Mouse (Mus musculus) cortical plate, adult 2 months (tissue): ENCODE results near the gene Chd2. TPM values are rescaled to one million over a fixed set of nuclear protein-coding genes. Genes with fewer than 3 reads are reported as not detected.
A peak's percentile ranks its signal among the peaks of the same experiment; 100 is the strongest.

Experiments
- H3K27ac ChIP-seq: fragments of 200-500 bp; 2 replicates; pipeline ENCODE4 v1.5.1; 2012; ENCODE audit warnings: low read length, control low read depth, inconsistent platforms; ENCODE audit not compliant: insufficient read depth
- H3K4me1 ChIP-seq: fragments of 200-500 bp; 2 replicates; pipeline ENCODE4 v1.6.1; 2011; ENCODE audit warnings: low read length; ENCODE audit not compliant: control insufficient read depth, insufficient read depth
- H3K4me3 ChIP-seq: fragments of 200-500 bp; 2 replicates; pipeline ENCODE4 v1.5.1; 2011; ENCODE audit warnings: mild to moderate bottlenecking, low read length, control low read depth; ENCODE audit not compliant: insufficient read depth
- CTCF ChIP-seq: fragments of 200-500 bp; IDR thresholded peaks from 2 replicates; pipeline ENCODE4 v1.5.1; 2011; ENCODE audit warnings: mild to moderate bottlenecking, control low read depth, low read length; ENCODE audit not compliant: insufficient read depth; ENCODE audit errors: extremely low read depth
- POLR2A ChIP-seq: fragments of 200-500 bp; IDR thresholded peaks from 2 replicates; pipeline ENCODE4 v1.6.1; 2011; ENCODE audit warnings: mild to moderate bottlenecking, low read length, control low read depth; ENCODE audit not compliant: insufficient read depth; ENCODE audit errors: extremely low read depth
- polyA plus RNA-seq: library from polyadenylated mRNA; depleted of rRNA; stranded (reverse); fragments of >200 nt; gene quantifications from 2 replicates; pipeline ENCODE4 v1.2.3, GENCODE M21; 2012

The Chd2 gene
- polyA plus RNA-seq, 1 experiment: 33.5 TPM

DNA sequence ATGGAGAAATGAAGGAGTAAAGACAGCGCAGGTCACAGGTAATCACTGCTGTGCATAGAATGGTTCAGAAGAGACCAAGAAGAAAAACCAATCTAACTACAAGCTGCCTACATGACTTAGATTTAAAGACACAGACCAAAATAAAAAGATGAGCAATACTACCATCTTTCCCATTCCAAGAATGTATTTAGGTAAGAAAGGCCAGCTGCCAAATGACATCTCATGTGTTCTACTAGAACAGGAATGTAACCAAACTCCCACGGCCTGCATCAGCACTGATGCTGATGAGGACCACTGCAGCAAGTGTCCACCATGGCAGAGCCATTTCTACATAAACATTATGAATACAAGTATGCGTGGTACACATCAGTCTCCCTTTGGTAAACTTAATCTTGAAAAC is 73.9 kb downstream of the Chd2 start:
- TF ChIP-seq POLR2A (no peak), CTCF (no peak)
- H3K27ac ChIP-seq: no peak overlapping the region

GRCm38 (mm10) chr7:73463546-73463945 is 78.1 kb downstream of the Chd2 start:
- no peak overlapping the region for H3K4me3 ChIP-seq
- peaks cover 4% of the 10 kb centered on the region for H3K4me1 ChIP-seq
- TF ChIP-seq POLR2A: no peak
- no peak for TF ChIP-seq CTCF
- H3K27ac ChIP-seq: no peak overlapping the region

More for the DNA sequence above, 73.9 kb downstream of the Chd2 start:
- Histone ChIP-seq H3K4me3 (no peak overlapping the region), H3K4me1 (peaks cover 5% of the 10 kb centered on the region)

- no peak overlapping the region for H3K4me3 ChIP-seq
- no peak overlapping the region for H3K27ac ChIP-seq
- H3K4me1 ChIP-seq: peaks cover 2% of the 10 kb centered on the region
- TF ChIP-seq POLR2A: no peak
- no peak for TF ChIP-seq CTCF
These were observed 87.5 kb downstream of the Chd2 start for GRCm38 (mm10) chr7:73454113-73454512.

GRCm38 (mm10) chr7:73452187-73452808 is 89.3 kb downstream of the Chd2 start:
- Histone ChIP-seq H3K4me3 (no peak overlapping the region), H3K27ac (no peak overlapping the region), H3K4me1 (peaks cover 2% of the 10 kb centered on the region)
- TF ChIP-seq CTCF (no peak), POLR2A (no peak)

DNA sequence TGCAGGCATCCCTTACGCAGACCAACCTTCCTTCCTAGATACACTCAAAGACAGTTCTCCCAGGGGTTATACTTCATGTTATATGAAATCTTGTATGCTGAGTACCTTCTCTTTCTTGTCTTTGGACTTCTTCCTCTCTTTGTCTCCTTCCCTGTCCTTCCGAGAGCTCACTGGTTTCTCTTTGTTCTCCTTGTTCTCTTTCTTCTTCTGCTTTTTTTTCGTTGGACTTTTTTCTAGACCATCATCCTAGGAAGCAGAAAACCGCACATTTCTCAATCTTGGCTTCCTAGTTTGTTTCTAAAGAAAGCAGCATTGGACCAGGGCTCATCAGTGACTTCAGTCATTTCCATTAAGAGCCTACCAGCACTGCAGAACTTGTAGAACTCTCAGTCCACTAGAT is 90.0 kb downstream of the Chd2 start:
- Histone ChIP-seq H3K27ac (no peak overlapping the region), H3K4me3 (no peak overlapping the region), H3K4me1 (peaks cover 2% of the 10 kb centered on the region)
- TF ChIP-seq CTCF: no peak
- no peak for TF ChIP-seq POLR2A

- Histone ChIP-seq H3K27ac (no peak overlapping the region), H3K4me3 (no peak overlapping the region), H3K4me1 (no peaks in the 10 kb centered on the region; the same call in 1 of the 2 replicates)
- TF ChIP-seq CTCF: no peak
- TF ChIP-seq POLR2A: no peak
These were observed 99.4 kb downstream of the Chd2 start for GRCm38 (mm10) chr7:73442246-73442645.

GRCm38 (mm10) chr7:73441802-73442201 is 99.8 kb downstream of the Chd2 start:
- no peaks in the 10 kb centered on the region; the same call in 1 of the 2 replicates for H3K4me1 ChIP-seq
- no peak overlapping the region for H3K27ac ChIP-seq
- TF ChIP-seq POLR2A: no peak
- no peak for TF ChIP-seq CTCF
- no peak overlapping the region for H3K4me3 ChIP-seq

- peaks cover 6% of the 10 kb centered on the region for H3K4me1 ChIP-seq
- H3K4me3 ChIP-seq: no peak overlapping the region
- no peak overlapping the region for H3K27ac ChIP-seq
- peak; percentile 24; the same call in 1 of the 2 replicates for TF ChIP-seq CTCF
- TF ChIP-seq POLR2A: no peak
These were observed 105.9 kb downstream of the Chd2 start for GRCm38 (mm10) chr7:73435685-73436084.

DNA sequence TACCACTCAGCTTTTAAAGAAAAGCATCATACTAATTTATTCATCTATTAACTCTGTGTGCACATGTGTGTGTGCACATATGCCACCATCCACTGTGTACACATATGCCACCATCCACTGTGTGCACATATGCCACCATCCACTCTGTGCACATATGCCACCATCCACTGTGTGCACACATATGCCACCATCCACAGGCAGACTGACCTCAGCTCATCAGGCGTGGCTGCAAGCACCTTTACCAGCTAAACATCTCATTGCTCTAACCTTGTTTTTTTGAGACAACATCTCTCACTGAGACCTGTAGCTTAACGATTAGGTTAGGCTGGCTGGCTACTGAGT is 107.3 kb downstream of the Chd2 start:
- Histone ChIP-seq H3K4me1 (peaks cover 6% of the 10 kb centered on the region), H3K4me3 (no peak overlapping the region), H3K27ac (no peak overlapping the region)
- no peak for TF ChIP-seq CTCF
- no peak for TF ChIP-seq POLR2A

DNA sequence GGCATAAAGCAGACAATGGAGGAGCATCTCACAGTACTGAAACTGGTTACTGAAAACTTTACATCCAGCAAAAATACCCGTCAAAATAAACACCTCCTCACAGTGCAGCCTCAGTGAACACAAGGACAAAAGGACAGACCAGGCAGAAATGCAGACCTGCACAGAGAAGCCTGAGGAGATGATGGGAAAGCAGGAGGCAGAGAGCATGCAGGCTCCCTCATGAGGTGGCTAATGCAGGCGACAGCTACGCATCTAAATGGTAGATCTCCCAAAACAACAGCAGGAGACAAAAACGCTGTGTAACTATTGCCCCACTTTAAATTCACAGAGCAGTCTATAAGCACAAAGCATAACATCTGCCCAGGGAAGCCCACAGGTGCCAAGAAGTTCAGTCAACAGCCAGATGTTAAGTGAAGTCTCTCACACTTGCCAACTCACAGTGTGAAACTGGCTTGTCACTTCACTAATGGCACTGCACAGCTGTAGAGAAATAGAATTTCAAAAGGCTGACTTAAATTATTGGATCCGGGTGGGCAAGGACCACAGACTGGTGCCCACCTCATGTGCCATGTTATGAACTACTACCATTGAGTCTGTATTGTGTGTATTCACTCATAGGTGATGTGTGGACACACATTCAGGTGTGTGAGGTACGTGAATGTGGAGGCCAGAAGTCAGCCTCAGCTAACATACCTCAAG is 107.8 kb downstream of the Chd2 start:
- no peak overlapping the region for H3K4me3 ChIP-seq
- H3K27ac ChIP-seq: no peak overlapping the region
- peaks cover 6% of the 10 kb centered on the region for H3K4me1 ChIP-seq
- no peak for TF ChIP-seq CTCF

GRCm38 (mm10) chr7:73428525-73428924 is 113.1 kb downstream of the Chd2 start:
- Histone ChIP-seq H3K4me3 (no peak overlapping the region), H3K4me1 (peaks cover 3% of the 10 kb centered on the region; the same call in 1 of the 2 replicates), H3K27ac (no peak overlapping the region)
- no peak for TF ChIP-seq CTCF
- no peak for TF ChIP-seq POLR2A
